Mouse (Mus musculus): ENCODE results near the gene Ascl4. TPM values are rescaled to one million over a fixed set of nuclear protein-coding genes. Genes with fewer than 3 reads are reported as not detected.

Gene Ascl4
- polyA plus RNA-seq, 1 experiment from 2014 or later = not detected

- H3K4me2 ChIP-seq (ENCODE audit: low read length) = no peak overlapping the region
- ATAC-seq (replicated peaks; ENCODE audit: low FRiP score, low TSS enrichment, low read depth) (no peak), DNase-seq (ENCODE audit: low spot score) (no peak)
- H3K4me1 ChIP-seq (replicated peaks; ENCODE audit: control insufficient read depth, insufficient read depth, low read length) = 0 out of 2 replicates have a peak, but pooled peaks cover 8% of the 10 kb centered on the region
- no peaks in the 10 kb centered on the region for H3K9me3 ChIP-seq (ENCODE audit: control insufficient read depth, low read length)
- no peak overlapping the region for H3K27ac ChIP-seq (ENCODE audit: low read depth)
- no peaks in the 10 kb centered on the region for H3K27me3 ChIP-seq (replicated peaks; ENCODE audit: control insufficient read depth, insufficient read depth, low read length)
- H3K36me3 ChIP-seq (ENCODE audit: control insufficient read depth, insufficient read depth, low read length) = no peaks in the 10 kb centered on the region
- 70% methylated on average over 2 of the region's 2 CpGs for whole genome bisulfite sequencing
- no peak overlapping the region for H3K4me3 ChIP-seq (ENCODE audit: low read depth, low read length)
- no peak overlapping the region for H3K9ac ChIP-seq (ENCODE audit: low read length)
Observed at GRCm38 (mm10) chr10:85966476-85966875, 39.0 kb downstream of the Ascl4 start.

GRCm38 (mm10) chr10:85967411-85968156 lies 40.1 kb downstream of the Ascl4 start:
- WGBS = 63% methylated on average over 17 of the region's 17 CpGs
- no peak overlapping the region for H3K9ac ChIP-seq (ENCODE audit: low read length)
- H3K4me3 ChIP-seq (ENCODE audit: low read depth, low read length) = no peak overlapping the region
- no peak overlapping the region for H3K27ac ChIP-seq (ENCODE audit: low read depth)
- no peak overlapping the region for H3K4me2 ChIP-seq (ENCODE audit: low read length)
- H3K27me3 ChIP-seq (replicated peaks; ENCODE audit: control insufficient read depth, insufficient read depth, low read length) = no peaks in the 10 kb centered on the region
- ATAC-seq (replicated peaks; ENCODE audit: low FRiP score, low TSS enrichment, low read depth) (peak; percentile 36; the same call in 1 of the 2 replicates), DNase-seq (ENCODE audit: low spot score) (no peak)
- no peaks in the 10 kb centered on the region for H3K9me3 ChIP-seq (ENCODE audit: control insufficient read depth, low read length)
- H3K36me3 ChIP-seq (ENCODE audit: control insufficient read depth, insufficient read depth, low read length) = no peaks in the 10 kb centered on the region
- 0 out of 2 replicates have a peak, but pooled peaks cover 8% of the 10 kb centered on the region for H3K4me1 ChIP-seq (replicated peaks; ENCODE audit: control insufficient read depth, insufficient read depth, low read length)

- Histone ChIP-seq H3K4me2 (ENCODE audit: low read length) (no peak overlapping the region), H3K4me3 (ENCODE audit: low read depth, low read length) (no peak overlapping the region), H3K9ac (ENCODE audit: low read length) (no peak overlapping the region), H3K27me3 (replicated peaks; ENCODE audit: control insufficient read depth, insufficient read depth, low read length) (no peaks in the 10 kb centered on the region), H3K4me1 (replicated peaks; ENCODE audit: control insufficient read depth, insufficient read depth, low read length) (0 out of 2 replicates have a peak, but pooled peaks cover 2% of the 10 kb centered on the region), H3K36me3 (ENCODE audit: control insufficient read depth, insufficient read depth, low read length) (no peaks in the 10 kb centered on the region), H3K9me3 (ENCODE audit: control insufficient read depth, low read length) (no peaks in the 10 kb centered on the region), H3K27ac (ENCODE audit: low read depth) (no peak overlapping the region)
- ATAC-seq (replicated peaks; ENCODE audit: low FRiP score, low TSS enrichment, low read depth) = peak; percentile 50; the same call in 1 of the 2 replicates
- DNase-seq (ENCODE audit: low spot score) = peak; percentile 97
- 11% methylated on average over 7 of the region's 7 CpGs for WGBS
Observed at GRCm38 (mm10) chr10:85968157-85968634, 40.7 kb downstream of the Ascl4 start.

GRCm38 (mm10) chr10:85968731-85969130 lies 41.2 kb downstream of the Ascl4 start:
- no peaks in the 10 kb centered on the region for H3K27me3 ChIP-seq (replicated peaks; ENCODE audit: control insufficient read depth, insufficient read depth, low read length)
- no peak for ATAC-seq (replicated peaks; ENCODE audit: low FRiP score, low TSS enrichment, low read depth)
- no peak for DNase-seq (ENCODE audit: low spot score)
- no peak overlapping the region for H3K4me3 ChIP-seq (ENCODE audit: low read depth, low read length)
- 54% methylated on average over 2 of the region's 2 CpGs for WGBS
- no peak overlapping the region for H3K27ac ChIP-seq (ENCODE audit: low read depth)
- no peaks in the 10 kb centered on the region for H3K9me3 ChIP-seq (ENCODE audit: control insufficient read depth, low read length)
- no peak overlapping the region for H3K9ac ChIP-seq (ENCODE audit: low read length)
- no peaks in the 10 kb centered on the region for H3K4me1 ChIP-seq (replicated peaks; ENCODE audit: control insufficient read depth, insufficient read depth, low read length)
- no peaks in the 10 kb centered on the region for H3K36me3 ChIP-seq (ENCODE audit: control insufficient read depth, insufficient read depth, low read length)
- no peak overlapping the region for H3K4me2 ChIP-seq (ENCODE audit: low read length)

- ATAC-seq (replicated peaks; ENCODE audit: low FRiP score, low TSS enrichment, low read depth) = no peak
- 44% methylated on average over 8 of the region's 8 CpGs for WGBS
Observed at GRCm38 (mm10) chr10:85969894-85970620, 42.6 kb downstream of the Ascl4 start.

GRCm38 (mm10) chr10:85971826-85972225 lies 44.3 kb downstream of the Ascl4 start:
- no peak for DNase-seq (ENCODE audit: low spot score)
- no peaks in the 10 kb centered on the region for H3K27me3 ChIP-seq (replicated peaks; ENCODE audit: control insufficient read depth, insufficient read depth, low read length)
- no peak overlapping the region for H3K27ac ChIP-seq (ENCODE audit: low read depth)
- H3K4me3 ChIP-seq (ENCODE audit: low read depth, low read length) = no peak overlapping the region
- no peak overlapping the region for H3K9ac ChIP-seq (ENCODE audit: low read length)
- 84% methylated on average over 9 of the region's 9 CpGs for WGBS
- no peaks in the 10 kb centered on the region for H3K36me3 ChIP-seq (ENCODE audit: control insufficient read depth, insufficient read depth, low read length)
- H3K4me1 ChIP-seq (replicated peaks; ENCODE audit: control insufficient read depth, insufficient read depth, low read length) = no peaks in the 10 kb centered on the region
- no peak overlapping the region for H3K4me2 ChIP-seq (ENCODE audit: low read length)
- ATAC-seq (replicated peaks; ENCODE audit: low FRiP score, low TSS enrichment, low read depth) = no peak
- 0 out of 2 replicates have a peak, but pooled peaks cover 3% of the 10 kb centered on the region for H3K9me3 ChIP-seq (ENCODE audit: control insufficient read depth, low read length)

More at GRCm38 (mm10) chr10:85969894-85970620, 42.6 kb downstream of the Ascl4 start:
- Histone ChIP-seq H3K4me1 (replicated peaks; ENCODE audit: control insufficient read depth, insufficient read depth, low read length) (no peaks in the 10 kb centered on the region), H3K9me3 (ENCODE audit: control insufficient read depth, low read length) (0 out of 2 replicates have a peak, but pooled peaks cover 3% of the 10 kb centered on the region), H3K27me3 (replicated peaks; ENCODE audit: control insufficient read depth, insufficient read depth, low read length) (no peaks in the 10 kb centered on the region), H3K36me3 (ENCODE audit: control insufficient read depth, insufficient read depth, low read length) (no peaks in the 10 kb centered on the region), H3K4me2 (ENCODE audit: low read length) (no peak overlapping the region), H3K9ac (ENCODE audit: low read length) (no peak overlapping the region), H3K4me3 (ENCODE audit: low read depth, low read length) (no peak overlapping the region), H3K27ac (ENCODE audit: low read depth) (no peak overlapping the region)
- DNase-seq (ENCODE audit: low spot score) = no peak

GRCm38 (mm10) chr10:85972915-85973314 lies 45.4 kb downstream of the Ascl4 start:
- no peaks in the 10 kb centered on the region for H3K36me3 ChIP-seq (ENCODE audit: control insufficient read depth, insufficient read depth, low read length)
- no peaks in the 10 kb centered on the region for H3K27me3 ChIP-seq (replicated peaks; ENCODE audit: control insufficient read depth, insufficient read depth, low read length)
- ATAC-seq (replicated peaks; ENCODE audit: low FRiP score, low TSS enrichment, low read depth) (no peak), DNase-seq (ENCODE audit: low spot score) (no peak)
- 80% methylated on average over 4 of the region's 4 CpGs for WGBS
- no peaks in the 10 kb centered on the region for H3K4me1 ChIP-seq (replicated peaks; ENCODE audit: control insufficient read depth, insufficient read depth, low read length)
- 0 out of 2 replicates have a peak, but pooled peaks cover 3% of the 10 kb centered on the region for H3K9me3 ChIP-seq (ENCODE audit: control insufficient read depth, low read length)
- no peak overlapping the region for H3K4me3 ChIP-seq (ENCODE audit: low read depth, low read length)
- no peak overlapping the region for H3K27ac ChIP-seq (ENCODE audit: low read depth)
- H3K4me2 ChIP-seq (ENCODE audit: low read length) = no peak overlapping the region
- no peak overlapping the region for H3K9ac ChIP-seq (ENCODE audit: low read length)

- H3K36me3 ChIP-seq (ENCODE audit: control insufficient read depth, insufficient read depth, low read length) = no peaks in the 10 kb centered on the region
- no peaks in the 10 kb centered on the region for H3K27me3 ChIP-seq (replicated peaks; ENCODE audit: control insufficient read depth, insufficient read depth, low read length)
- no peaks in the 10 kb centered on the region for H3K9me3 ChIP-seq (ENCODE audit: control insufficient read depth, low read length)
- no peak overlapping the region for H3K4me2 ChIP-seq (ENCODE audit: low read length)
- no peak for ATAC-seq (replicated peaks; ENCODE audit: low FRiP score, low TSS enrichment, low read depth)
- H3K4me1 ChIP-seq (replicated peaks; ENCODE audit: control insufficient read depth, insufficient read depth, low read length) = no peaks in the 10 kb centered on the region
- no peak overlapping the region for H3K9ac ChIP-seq (ENCODE audit: low read length)
- no peak overlapping the region for H3K27ac ChIP-seq (ENCODE audit: low read depth)
- DNase-seq (ENCODE audit: low spot score) = no peak
- H3K4me3 ChIP-seq (ENCODE audit: low read depth, low read length) = no peak overlapping the region
- WGBS = 77% methylated on average over 6 of the region's 6 CpGs
Observed at GRCm38 (mm10) chr10:85989412-85990115, 62.1 kb downstream of the Ascl4 start.
